Comparison of ENCODE assay signal across 9 mouse cellular contexts in genomic region chr12:25189174-25189761, GRCm38 (mm10).
DNase-seq lines count a peak whose midpoint lies in the region; ATAC-seq lines count a peak whose summit lies in the region.
"Had no signal": no experiment of that assay in that cellular context is flagged by ENCODE, and none has a peak within 500 bp of the region (broad histone marks: within the 10 kb centered on the region; RNA-seq: fewer than 3 reads in every experiment).

No protein-coding gene starts in this region.

- H3K4me2 ChIP-seq in hindbrain, embryonic 13.5 days, result no peak overlapping the region
- H3K4me2 ChIP-seq in embryonic facial prominence, embryonic 15.5 days (replicated peaks), result no peak overlapping the region
- no peak overlapping the region for H3K4me2 ChIP-seq in limb, embryonic 11.5 days (ENCODE audit: low read depth, severe bottlenecking)
- H3K4me2 ChIP-seq: limb, embryonic 12.5 days had no signal

- no peak overlapping the region for H3K9ac ChIP-seq in hindbrain, embryonic 13.5 days
- no peak overlapping the region for H3K9ac ChIP-seq in embryonic facial prominence, embryonic 15.5 days
- H3K9ac ChIP-seq in limb, embryonic 11.5 days (ENCODE audit: low read length), result no peak overlapping the region
- H3K9ac ChIP-seq: limb, embryonic 12.5 days had no signal

- H3K27ac ChIP-seq in hindbrain, embryonic 10.5 days, result peak overlapping the region; percentile 43; the same call in 1 of the 2 replicates
- no peak overlapping the region for H3K27ac ChIP-seq in hindbrain, embryonic 13.5 days
- no peak overlapping the region for H3K27ac ChIP-seq in embryonic facial prominence, embryonic 15.5 days (replicated peaks)
- H3K27ac ChIP-seq in limb, embryonic 11.5 days (replicated peaks; ENCODE audit: low read depth, low read length), result no peak overlapping the region

- 81% methylated on average over 16 of the region's 16 CpGs for WGBS in hindbrain, embryonic 10.5 days
- WGBS in hindbrain, embryonic 13.5 days, result 76% methylated on average over 16 of the region's 16 CpGs
- WGBS in embryonic facial prominence, embryonic 15.5 days, result 40% methylated on average over 16 of the region's 16 CpGs
- WGBS in limb, embryonic 11.5 days, result 51% methylated on average over 16 of the region's 16 CpGs

- H3K9me3 ChIP-seq in hindbrain, embryonic 10.5 days, result no peaks in the 10 kb centered on the region
- no peaks in the 10 kb centered on the region for H3K9me3 ChIP-seq in hindbrain, embryonic 13.5 days
- H3K9me3 ChIP-seq in embryonic facial prominence, embryonic 15.5 days (replicated peaks), result no peaks in the 10 kb centered on the region
- H3K9me3 ChIP-seq in limb, embryonic 11.5 days (ENCODE audit: control insufficient read depth, low read length), result no peaks in the 10 kb centered on the region

- no peak for DNase-seq in hindbrain, embryonic 10.5 days (ENCODE audit: low spot score)
- DNase-seq in heart, postnatal 4 days, result peak; percentile 60
- DNase-seq in limb, embryonic 11.5 days (ENCODE audit: low spot score), result peak; percentile 38
- peak; percentile 42 to 56 for DNase-seq in spleen, adult 18-20 months
- DNase-seq in kidney, postnatal 25 days, result no peak
- DNase-seq in cerebellum, adult 9-11 months, result no peak

- H3K4me1 ChIP-seq in hindbrain, embryonic 10.5 days (replicated peaks), result peaks cover 13% of the 10 kb centered on the region
- 0 out of 2 replicates have a peak, but pooled peaks cover 3% of the 10 kb centered on the region for H3K4me1 ChIP-seq in hindbrain, embryonic 13.5 days (replicated peaks)
- H3K4me1 ChIP-seq in embryonic facial prominence, embryonic 15.5 days, result peaks cover 19% of the 10 kb centered on the region
- H3K4me1 ChIP-seq in limb, embryonic 11.5 days (ENCODE audit: control insufficient read depth, insufficient read depth, low read length), result peaks cover 15% of the 10 kb centered on the region; the same call in 1 of the 2 replicates

- H3K27me3 ChIP-seq in hindbrain, embryonic 10.5 days (ENCODE audit: insufficient read depth, poor library complexity, severe bottlenecking), result no peaks in the 10 kb centered on the region
- no peaks in the 10 kb centered on the region for H3K27me3 ChIP-seq in hindbrain, embryonic 13.5 days
- H3K27me3 ChIP-seq in embryonic facial prominence, embryonic 15.5 days, result no peaks in the 10 kb centered on the region
- H3K27me3 ChIP-seq in limb, embryonic 11.5 days (ENCODE audit: control insufficient read depth, insufficient read depth, low read length), result no peaks in the 10 kb centered on the region
- H3K27me3 ChIP-seq: limb, embryonic 12.5 days had no signal

- ATAC-seq in hindbrain, embryonic 13.5 days (ENCODE audit: low FRiP score), result no peak
- 0 out of 2 replicates have a peak, but pooled peaks have one; percentile 53 for ATAC-seq in embryonic facial prominence, embryonic 15.5 days (ENCODE audit: insufficient number of reproducible peaks, low FRiP score, low TSS enrichment, low read depth)
- 0 out of 2 replicates have a peak, but pooled peaks have one; percentile 17 for ATAC-seq in limb, embryonic 11.5 days (ENCODE audit: insufficient number of reproducible peaks, low FRiP score, low TSS enrichment, low read depth)

- H3K4me3 ChIP-seq in hindbrain, embryonic 10.5 days, result no peak overlapping the region
- H3K4me3 ChIP-seq in hindbrain, embryonic 13.5 days, result no peak overlapping the region
- no peak overlapping the region for H3K4me3 ChIP-seq in embryonic facial prominence, embryonic 15.5 days (replicated peaks)
- H3K4me3 ChIP-seq in limb, embryonic 11.5 days (ENCODE audit: low read depth, low read length), result no peak overlapping the region
- H3K4me3 ChIP-seq: limb, embryonic 12.5 days had no signal

- H3K36me3 ChIP-seq in hindbrain, embryonic 10.5 days, result no peaks in the 10 kb centered on the region
- no peaks in the 10 kb centered on the region for H3K36me3 ChIP-seq in hindbrain, embryonic 13.5 days
- H3K36me3 ChIP-seq in embryonic facial prominence, embryonic 15.5 days, result no peaks in the 10 kb centered on the region
- no peaks in the 10 kb centered on the region for H3K36me3 ChIP-seq in limb, embryonic 11.5 days (ENCODE audit: control insufficient read depth, insufficient read depth, low read length)
- H3K36me3 ChIP-seq: limb, embryonic 12.5 days had no signal

Comparison
In these comparisons a context has a peak if more than half of its experiments do, and no peak if none do; other contexts are left out.
1. DNase-seq: peak in heart, postnatal 4 days (single experiment), limb, embryonic 11.5 days (single experiment) and spleen, adult 18-20 months (2 of 2); none in hindbrain, embryonic 10.5 days (single experiment), kidney, postnatal 25 days (0 of 2) and cerebellum, adult 9-11 months (single experiment).